Mouse (Mus musculus): ENCODE results near the gene Tbata. TPM values are rescaled to one million over a fixed set of nuclear protein-coding genes. Genes with fewer than 3 reads are reported as not detected.

The Tbata gene
- polyA plus RNA-seq (2012; ENCODE audit: insufficient read depth, low replicate concordance): not detected in 2 replicates

DNA sequence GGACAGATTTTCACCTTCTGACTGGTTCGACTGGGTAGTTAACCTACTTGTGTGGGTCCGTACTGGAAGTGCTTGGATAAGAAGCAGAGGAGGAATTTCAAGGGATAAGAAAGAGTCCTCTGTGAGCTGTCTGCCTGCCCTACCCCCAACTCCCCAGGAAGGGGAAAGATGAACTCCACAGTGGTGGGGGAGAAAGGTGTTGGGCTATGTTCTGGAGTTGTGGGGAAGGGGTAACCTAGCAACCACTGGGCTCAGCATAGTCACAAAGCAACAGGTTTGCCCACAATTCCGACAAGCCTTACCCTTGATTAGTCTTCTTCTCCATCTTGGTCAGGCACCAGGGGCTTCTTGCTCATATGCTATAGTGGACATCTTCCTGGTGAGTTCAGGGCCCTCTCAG, at the start of gene Tbata:
Gene Tbata, plus strand, starts transcription at position 301 of the 400 bp plus-strand sequence.
- Histone ChIP-seq H3K27me3 (replicated peaks) (peaks cover 70% of the 10 kb centered on the region), H3K4me1 (peaks cover 4% of the 10 kb centered on the region), H3K4me3 (replicated peaks) (no peak within 1 kb of the TSS), H3K36me3 (replicated peaks; ENCODE audit: low read length) (no peaks in the 10 kb centered on the region), H3K9me3 (no peaks in the 10 kb centered on the region)
- TF ChIP-seq FLI1 (IDR thresholded peaks at IDR 0.05; ENCODE audit: low read length): no peak
- no peak for TF ChIP-seq GATA1 (IDR thresholded peaks at IDR 0.05; ENCODE audit: borderline replicate concordance, low read length)

GRCm38 (mm10) chr10:61123276-61123913, 48.4 kb upstream of the Tbata start:
- Histone ChIP-seq H3K36me3 (replicated peaks; ENCODE audit: low read length) (no peaks in the 10 kb centered on the region), H3K4me1 (no peaks in the 10 kb centered on the region)

GRCm38 (mm10) chr10:61124462-61124861, 47.3 kb upstream of the Tbata start:
- Histone ChIP-seq H3K9me3 (no peaks in the 10 kb centered on the region), H3K36me3 (replicated peaks; ENCODE audit: low read length) (no peaks in the 10 kb centered on the region), H3K4me1 (no peaks in the 10 kb centered on the region), H3K27me3 (replicated peaks) (peaks cover 2% of the 10 kb centered on the region), H3K4me3 (replicated peaks) (no peak overlapping the region)
- TF ChIP-seq FLI1 (IDR thresholded peaks at IDR 0.05; ENCODE audit: low read length) (no peak), GATA1 (IDR thresholded peaks at IDR 0.05; ENCODE audit: borderline replicate concordance, low read length) (no peak)

More at GRCm38 (mm10) chr10:61123276-61123913, 48.4 kb upstream of the Tbata start:
- Histone ChIP-seq H3K27me3 (replicated peaks) (peaks cover 2% of the 10 kb centered on the region), H3K4me3 (replicated peaks) (no peak overlapping the region), H3K9me3 (no peaks in the 10 kb centered on the region)
- no peak for TF ChIP-seq FLI1 (IDR thresholded peaks at IDR 0.05; ENCODE audit: low read length)
- no peak for TF ChIP-seq GATA1 (IDR thresholded peaks at IDR 0.05; ENCODE audit: borderline replicate concordance, low read length)

DNA sequence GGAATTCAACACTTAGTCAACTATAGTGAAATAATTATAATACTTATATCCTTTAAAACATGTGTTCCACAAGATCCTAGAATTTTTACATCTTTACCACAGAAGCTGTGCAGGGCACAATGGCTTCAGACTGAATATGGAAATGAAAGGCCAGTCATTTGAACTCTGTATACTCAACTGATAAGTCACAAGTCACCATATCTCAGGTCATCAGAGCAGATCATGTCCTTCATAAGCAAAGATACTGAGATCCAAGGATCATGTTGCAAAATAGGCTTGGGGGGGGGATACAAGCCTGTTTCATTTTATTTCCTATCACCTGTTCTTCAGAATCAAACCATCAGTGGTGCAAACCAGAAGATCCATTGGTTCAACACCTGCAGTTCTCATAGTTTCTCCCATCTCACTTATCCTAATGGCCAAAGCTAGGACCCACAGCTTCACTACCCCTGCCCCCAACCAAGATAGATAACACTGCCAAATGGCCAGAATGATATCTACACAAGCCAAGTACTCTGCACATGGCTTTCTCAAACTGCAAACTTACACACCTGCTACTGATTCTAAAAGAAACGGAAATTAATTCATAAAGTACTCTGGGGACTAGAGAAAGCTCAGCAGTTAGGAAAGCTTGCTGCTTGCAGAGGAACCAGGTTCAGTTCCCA, 42.9 kb upstream of the Tbata start:
- Histone ChIP-seq H3K4me3 (replicated peaks) (no peak overlapping the region), H3K36me3 (replicated peaks; ENCODE audit: low read length) (no peaks in the 10 kb centered on the region), H3K4me1 (no peaks in the 10 kb centered on the region), H3K9me3 (no peaks in the 10 kb centered on the region), H3K27me3 (replicated peaks) (no peaks in the 10 kb centered on the region)
- TF ChIP-seq FLI1 (IDR thresholded peaks at IDR 0.05; ENCODE audit: low read length): no peak

DNA sequence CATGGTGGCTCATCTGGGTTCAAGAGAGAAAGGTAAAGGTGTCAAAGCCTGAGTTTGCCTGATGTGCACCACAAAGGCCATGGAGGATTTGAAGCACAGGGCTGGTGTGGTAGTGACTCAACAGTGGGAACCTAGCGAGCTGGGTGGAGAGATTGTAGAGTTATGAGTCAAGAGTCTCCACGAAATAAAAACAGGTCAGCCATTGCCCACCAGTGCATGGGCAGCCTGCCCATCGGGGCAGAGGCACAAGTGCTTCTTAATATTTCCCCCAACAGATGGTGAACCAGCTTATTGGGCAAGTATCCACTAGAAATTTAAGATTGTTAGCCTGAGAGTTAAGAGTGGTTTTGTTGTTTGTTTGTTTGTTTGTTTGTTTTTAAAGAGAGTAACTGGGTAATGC, 40.8 kb upstream of the Tbata start:
- no peaks in the 10 kb centered on the region for H3K9me3 ChIP-seq
- no peak overlapping the region for H3K4me3 ChIP-seq (replicated peaks)
- no peaks in the 10 kb centered on the region for H3K27me3 ChIP-seq (replicated peaks)
- no peaks in the 10 kb centered on the region for H3K4me1 ChIP-seq
- no peaks in the 10 kb centered on the region for H3K36me3 ChIP-seq (replicated peaks; ENCODE audit: low read length)
- no peak for TF ChIP-seq FLI1 (IDR thresholded peaks at IDR 0.05; ENCODE audit: low read length)
- TF ChIP-seq GATA1 (IDR thresholded peaks at IDR 0.05; ENCODE audit: borderline replicate concordance, low read length): no peak

DNA sequence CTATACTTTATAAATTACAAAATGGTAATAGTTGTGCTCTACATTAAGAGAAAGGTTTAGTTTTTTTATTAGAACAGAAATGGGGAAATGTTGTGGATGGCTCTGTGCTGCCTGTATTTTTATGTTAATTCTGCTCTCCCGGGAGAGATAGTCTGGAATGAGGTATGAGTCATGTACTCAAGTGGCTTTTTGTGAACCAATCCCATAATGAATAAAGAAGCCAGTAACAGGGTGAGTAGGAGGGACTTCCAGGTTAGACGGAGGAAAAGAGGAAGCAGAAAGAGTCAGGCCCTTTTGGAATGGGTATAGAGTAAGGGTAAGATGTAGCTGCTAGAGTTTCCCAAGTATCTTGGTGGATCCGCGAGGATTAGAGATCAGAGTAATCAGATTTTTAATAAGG, 37.7 kb upstream of the Tbata start:
- H3K4me3 ChIP-seq (replicated peaks): no peak overlapping the region
- H3K9me3 ChIP-seq: no peaks in the 10 kb centered on the region
- no peaks in the 10 kb centered on the region for H3K27me3 ChIP-seq (replicated peaks)
- no peaks in the 10 kb centered on the region for H3K36me3 ChIP-seq (replicated peaks; ENCODE audit: low read length)
- TF ChIP-seq FLI1 (IDR thresholded peaks at IDR 0.05; ENCODE audit: low read length) (no peak), GATA1 (IDR thresholded peaks at IDR 0.05; ENCODE audit: borderline replicate concordance, low read length) (no peak)
- H3K4me1 ChIP-seq: no peaks in the 10 kb centered on the region

GRCm38 (mm10) chr10:61135226-61135839, 36.4 kb upstream of the Tbata start:
- no peaks in the 10 kb centered on the region for H3K36me3 ChIP-seq (replicated peaks; ENCODE audit: low read length)

GRCm38 (mm10) chr10:61137567-61137966, 34.2 kb upstream of the Tbata start:
- no peak for TF ChIP-seq FLI1 (IDR thresholded peaks at IDR 0.05; ENCODE audit: low read length)
- TF ChIP-seq GATA1 (IDR thresholded peaks at IDR 0.05; ENCODE audit: borderline replicate concordance, low read length): no peak
- no peaks in the 10 kb centered on the region for H3K36me3 ChIP-seq (replicated peaks; ENCODE audit: low read length)
- no peaks in the 10 kb centered on the region for H3K4me1 ChIP-seq
- no peak overlapping the region for H3K4me3 ChIP-seq (replicated peaks)
- no peaks in the 10 kb centered on the region for H3K9me3 ChIP-seq
- no peaks in the 10 kb centered on the region for H3K27me3 ChIP-seq (replicated peaks)

More at GRCm38 (mm10) chr10:61135226-61135839, 36.4 kb upstream of the Tbata start:
- H3K9me3 ChIP-seq: no peaks in the 10 kb centered on the region
- TF ChIP-seq FLI1 (IDR thresholded peaks at IDR 0.05; ENCODE audit: low read length) (no peak), GATA1 (IDR thresholded peaks at IDR 0.05; ENCODE audit: borderline replicate concordance, low read length) (no peak)
- no peaks in the 10 kb centered on the region for H3K4me1 ChIP-seq
- H3K27me3 ChIP-seq (replicated peaks): no peaks in the 10 kb centered on the region
- no peak overlapping the region for H3K4me3 ChIP-seq (replicated peaks)

- no peaks in the 10 kb centered on the region for H3K36me3 ChIP-seq (replicated peaks; ENCODE audit: low read length)
- no peaks in the 10 kb centered on the region for H3K9me3 ChIP-seq
- no peak overlapping the region for H3K4me3 ChIP-seq (replicated peaks)
- TF ChIP-seq FLI1 (IDR thresholded peaks at IDR 0.05; ENCODE audit: low read length) (no peak), GATA1 (IDR thresholded peaks at IDR 0.05; ENCODE audit: borderline replicate concordance, low read length) (no peak)
- peaks cover 45% of the 10 kb centered on the region for H3K27me3 ChIP-seq (replicated peaks)
- H3K4me1 ChIP-seq: peaks cover 21% of the 10 kb centered on the region
Observed at GRCm38 (mm10) chr10:61143343-61143742, 28.4 kb upstream of the Tbata start.

DNA sequence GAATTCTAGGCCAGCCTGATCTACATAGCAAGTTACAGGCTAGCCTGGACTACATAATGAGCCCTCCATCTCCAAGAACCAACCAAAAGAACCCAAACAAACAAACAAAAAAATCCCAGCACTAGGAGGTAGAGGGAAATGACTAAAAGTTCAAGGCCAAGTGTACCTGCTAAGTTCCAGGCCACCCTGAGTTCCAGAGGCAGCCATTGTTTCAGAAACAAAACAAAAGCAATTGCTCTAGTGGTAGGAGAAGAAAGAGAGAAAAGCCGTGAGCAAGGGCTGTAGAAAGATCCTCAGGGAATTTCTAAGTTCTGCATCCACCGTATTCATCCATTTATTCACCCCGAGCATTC, 26.0 kb upstream of the Tbata start:
- H3K4me1 ChIP-seq: peaks cover 21% of the 10 kb centered on the region
- no peaks in the 10 kb centered on the region for H3K9me3 ChIP-seq
- peaks cover 65% of the 10 kb centered on the region for H3K27me3 ChIP-seq (replicated peaks)
- H3K4me3 ChIP-seq (replicated peaks): peak overlapping the region; percentile 91
- no peaks in the 10 kb centered on the region for H3K36me3 ChIP-seq (replicated peaks; ENCODE audit: low read length)
- no peak for TF ChIP-seq GATA1 (IDR thresholded peaks at IDR 0.05; ENCODE audit: borderline replicate concordance, low read length)
- TF ChIP-seq FLI1 (IDR thresholded peaks at IDR 0.05; ENCODE audit: low read length): no peak

All from megakaryocyte, embryonic 14.5 days (primary cell).